Mouse (Mus musculus) lung, postnatal 0 days (tissue): ENCODE results near the gene Prrc2b.

Experiments
- CTCF ChIP-seq: IDR thresholded peaks from 2 replicates; pipeline ENCODE4 v1.5.1; 2016; ENCODE audit warnings: antibody characterized with exemption, mild to moderate bottlenecking
- EP300 ChIP-seq: IDR thresholded peaks from 2 replicates; pipeline ENCODE4 v1.6.1; 2016; ENCODE audit warnings: antibody characterized with exemption, mild to moderate bottlenecking, control low read depth

DNA sequence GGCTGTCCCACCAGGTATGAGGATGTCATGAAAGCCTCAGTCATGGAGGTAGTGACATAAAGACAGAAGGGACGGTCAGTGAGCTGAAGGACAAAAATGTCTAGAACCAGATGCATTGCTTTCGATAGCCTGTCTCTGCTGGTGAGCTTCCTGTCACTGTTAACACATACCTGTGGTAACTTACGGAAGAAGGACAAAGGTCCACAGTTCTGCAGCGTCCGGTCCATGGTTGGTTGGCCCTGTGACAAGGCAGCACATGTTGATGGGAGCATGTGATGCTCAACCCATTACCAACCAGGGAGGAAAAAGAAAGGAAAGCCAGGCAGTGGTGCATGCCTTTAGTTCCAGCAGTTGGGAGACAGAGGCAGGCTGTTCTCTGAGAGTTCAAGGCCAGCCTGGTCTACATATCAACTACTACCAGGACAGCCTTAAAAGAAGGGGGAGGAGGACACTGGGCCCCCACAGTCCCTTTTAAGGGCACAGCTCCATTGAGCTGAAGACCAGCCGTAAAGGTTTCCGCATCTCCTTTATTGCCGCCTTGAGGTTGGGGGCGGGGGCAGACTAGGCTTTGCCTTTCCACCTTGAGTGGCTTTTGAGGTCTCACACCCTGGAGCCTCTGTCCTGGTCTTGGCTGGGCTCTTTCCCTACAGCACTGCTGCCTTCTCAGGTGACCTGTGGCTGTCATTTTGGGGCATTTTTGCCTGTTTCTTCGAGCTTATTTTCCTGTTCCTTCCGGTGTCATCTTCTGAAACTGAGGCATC, 14.3 kb downstream of the Prrc2b start:
- TF ChIP-seq CTCF (no peak), EP300 (no peak)
